Mouse (Mus musculus): ENCODE measurements around the gene Ubtd1. TPM values are rescaled to one million over a fixed set of nuclear protein-coding genes. Genes with fewer than 3 reads are reported as not detected.

The Ubtd1 gene
- total RNA-seq, 2 experiments from 2014 or later = 3.7 TPM

- ATAC-seq (replicated peaks; ENCODE audit: low FRiP score, poor library complexity, severe bottlenecking) = no peak
Observed at GRCm38 (mm10) chr19:42016840-42017239, 35.3 kb downstream of the Ubtd1 start.

GRCm38 (mm10) chr19:42017399-42018247 lies 36.1 kb downstream of the Ubtd1 start:
- no peak for ATAC-seq (replicated peaks; ENCODE audit: low FRiP score, poor library complexity, severe bottlenecking)

DNA sequence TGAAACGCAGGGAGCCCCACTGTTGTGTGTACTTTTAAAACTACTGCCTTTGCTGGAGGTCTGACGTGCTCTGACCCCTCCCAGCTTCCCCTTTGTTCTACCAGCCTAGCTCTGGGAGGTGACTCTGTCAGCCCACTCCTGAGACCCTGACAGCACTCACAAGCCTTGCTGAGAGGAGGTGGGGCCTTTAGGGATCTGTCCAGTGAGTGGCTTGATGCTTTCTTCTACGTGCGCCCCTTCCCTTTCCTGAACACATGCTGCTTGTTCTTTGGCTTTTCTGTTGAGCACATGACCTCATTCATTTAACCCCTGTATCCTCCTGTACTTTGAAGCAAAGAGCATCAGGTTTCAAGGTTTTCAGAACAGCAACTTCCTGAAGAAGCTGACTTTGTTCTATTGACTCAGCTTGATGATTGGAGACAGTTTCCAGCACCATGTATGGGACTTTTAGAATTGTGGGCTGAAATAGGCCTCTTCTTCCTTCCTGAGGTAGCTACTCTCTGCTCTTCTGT lies 37.5 kb downstream of the Ubtd1 start:
- ATAC-seq (replicated peaks; ENCODE audit: low FRiP score, poor library complexity, severe bottlenecking) = no peak

GRCm38 (mm10) chr19:42021681-42022541 lies 40.3 kb downstream of the Ubtd1 start:
- no peak for ATAC-seq (replicated peaks; ENCODE audit: low FRiP score, poor library complexity, severe bottlenecking)

DNA sequence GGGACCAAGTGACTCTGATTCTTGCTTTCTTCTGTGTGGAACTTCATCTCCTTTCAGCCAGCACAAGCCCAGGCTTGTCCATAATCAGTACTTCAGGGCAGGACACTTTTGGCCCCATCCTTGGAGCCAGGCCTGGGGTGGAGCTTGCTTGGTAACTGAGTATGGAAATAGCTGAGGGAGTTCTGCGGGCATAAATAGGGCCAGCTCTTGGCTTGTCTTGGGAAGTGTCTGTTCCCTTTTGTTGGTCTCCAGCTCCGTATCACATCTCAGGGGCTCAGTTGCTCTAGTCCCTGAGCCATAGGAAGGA lies 40.9 kb downstream of the Ubtd1 start:
- ATAC-seq (replicated peaks; ENCODE audit: low FRiP score, poor library complexity, severe bottlenecking) = no peak

DNA sequence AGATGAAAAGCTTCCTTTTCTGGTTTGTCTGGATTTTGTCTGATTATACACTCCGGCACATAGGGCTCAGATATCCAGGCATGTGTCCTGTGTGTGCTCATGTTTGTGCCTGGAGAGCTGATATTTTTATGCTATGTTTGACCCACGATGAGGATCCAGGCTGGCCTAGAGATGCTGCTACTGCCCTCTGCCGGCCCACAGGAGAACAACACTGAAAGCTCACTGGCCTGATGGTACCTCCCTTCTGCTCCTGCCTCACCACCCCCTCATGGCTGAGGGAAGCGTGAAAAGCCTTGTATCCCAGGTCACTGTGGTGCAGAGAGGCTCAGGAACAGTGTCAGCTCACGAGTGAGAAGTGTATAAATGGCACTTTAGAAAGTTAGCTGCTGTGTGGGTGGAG lies 44.6 kb downstream of the Ubtd1 start:
- peak; percentile 86 for ATAC-seq (replicated peaks; ENCODE audit: low FRiP score, poor library complexity, severe bottlenecking)

- no peak for ATAC-seq (replicated peaks; ENCODE audit: low FRiP score, poor library complexity, severe bottlenecking)
Observed at GRCm38 (mm10) chr19:42031112-42031511, 49.5 kb downstream of the Ubtd1 start.

DNA sequence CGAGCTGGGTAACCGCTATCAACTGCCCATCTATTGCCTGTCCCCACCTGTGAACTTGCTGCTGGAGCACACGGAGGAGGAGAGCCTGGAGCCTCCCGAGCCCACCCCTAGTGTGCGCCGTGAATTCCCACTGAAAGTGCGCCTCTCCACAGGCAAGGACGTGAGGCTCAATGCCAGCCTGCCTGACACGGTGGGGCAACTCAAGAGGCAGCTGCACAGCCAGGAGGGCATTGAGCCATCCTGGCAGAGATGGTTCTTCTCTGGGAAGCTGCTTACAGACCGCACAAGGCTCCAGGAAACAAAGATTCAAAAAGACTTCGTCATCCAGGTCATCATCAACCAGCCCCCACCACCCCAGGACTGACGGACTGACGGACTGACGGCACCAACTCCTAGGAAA lies 52.0 kb downstream of the Ubtd1 start:
- no peak for ATAC-seq (replicated peaks; ENCODE audit: low FRiP score, poor library complexity, severe bottlenecking)

GRCm38 (mm10) chr19:42034146-42034775 lies 52.7 kb downstream of the Ubtd1 start:
- ATAC-seq (replicated peaks; ENCODE audit: low FRiP score, poor library complexity, severe bottlenecking) = no peak

DNA sequence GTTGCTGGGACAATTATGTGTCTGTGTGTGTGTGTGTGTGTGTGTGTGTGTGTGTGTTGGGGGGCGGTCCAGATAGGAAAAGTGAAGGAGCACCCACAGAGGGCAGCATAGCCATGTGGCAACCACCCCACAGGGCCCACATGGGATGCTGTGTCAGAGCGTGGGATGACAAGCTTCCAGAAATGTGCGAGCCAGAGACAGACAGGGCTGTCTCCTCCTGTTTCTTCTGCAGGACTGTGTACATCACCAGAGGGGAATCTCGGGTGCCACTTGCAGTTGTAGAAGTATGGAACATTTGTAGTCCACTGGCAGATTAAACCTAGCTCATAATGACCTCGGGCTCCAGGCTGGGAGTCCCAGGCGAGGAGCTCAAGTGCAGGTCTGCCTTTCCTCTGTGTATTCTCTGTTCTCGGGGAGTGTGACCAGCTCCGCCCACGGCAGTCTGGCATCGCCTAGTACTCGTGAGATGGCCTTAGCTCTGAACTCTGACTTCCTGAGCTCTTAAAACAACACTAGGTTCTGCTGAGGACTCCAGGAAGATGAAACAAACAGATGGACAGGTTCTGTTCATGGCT lies 53.4 kb downstream of the Ubtd1 start:
- ATAC-seq (replicated peaks; ENCODE audit: low FRiP score, poor library complexity, severe bottlenecking) = no peak

GRCm38 (mm10) chr19:42035456-42036248 lies 54.1 kb downstream of the Ubtd1 start, which contains the start of gene Ankrd2:
Gene Ankrd2, plus strand, starts transcription at chr19:42036000.
- peak; percentile 66 for ATAC-seq (replicated peaks; ENCODE audit: low FRiP score, poor library complexity, severe bottlenecking)

DNA sequence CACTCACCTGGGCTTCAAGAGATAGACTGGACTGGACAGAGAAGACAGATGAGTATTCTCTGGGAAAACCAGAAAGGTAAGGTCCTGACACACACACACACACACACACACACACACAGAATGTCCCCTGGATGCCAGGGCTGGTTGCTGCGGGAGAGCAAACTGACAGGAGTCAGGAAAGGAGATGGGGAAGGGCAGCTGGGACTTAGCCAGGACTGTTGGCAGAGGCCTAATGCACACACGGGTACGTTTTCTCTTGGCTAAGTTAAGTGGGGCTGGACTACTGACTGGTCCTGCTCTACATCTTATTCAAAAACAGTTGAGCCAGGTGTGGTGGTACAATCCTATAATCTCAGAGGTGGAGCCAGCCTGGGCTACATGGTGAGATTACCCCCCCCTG lies 54.8 kb downstream of the Ubtd1 start:
- no peak for ATAC-seq (replicated peaks; ENCODE audit: low FRiP score, poor library complexity, severe bottlenecking)

- no peak for ATAC-seq (replicated peaks; ENCODE audit: low FRiP score, poor library complexity, severe bottlenecking)
Observed at GRCm38 (mm10) chr19:42037167-42037702, 55.7 kb downstream of the Ubtd1 start.

GRCm38 (mm10) chr19:42038310-42038709 lies 56.7 kb downstream of the Ubtd1 start:
- ATAC-seq (replicated peaks; ENCODE audit: low FRiP score, poor library complexity, severe bottlenecking) = no peak

DNA sequence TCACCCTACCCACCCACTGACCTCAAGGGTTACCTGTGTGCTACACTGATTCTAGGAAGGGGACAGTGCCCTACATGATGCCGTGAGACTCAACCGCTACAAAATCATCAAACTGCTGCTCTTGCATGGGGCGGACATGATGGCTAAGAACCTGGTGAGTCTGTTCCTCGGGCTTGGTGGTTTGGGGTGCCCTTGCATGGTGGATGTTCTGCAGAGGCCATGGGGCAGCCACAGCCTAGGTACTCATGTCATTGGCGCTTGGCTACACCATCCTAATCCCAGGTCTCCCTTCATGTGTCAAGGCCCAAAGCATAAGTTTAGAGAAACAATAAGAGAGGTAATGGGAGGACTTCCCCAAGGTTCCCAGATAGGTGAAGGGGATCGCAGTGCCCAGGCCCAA lies 62.4 kb downstream of the Ubtd1 start:
- ATAC-seq (replicated peaks; ENCODE audit: low FRiP score, poor library complexity, severe bottlenecking) = no peak

DNA sequence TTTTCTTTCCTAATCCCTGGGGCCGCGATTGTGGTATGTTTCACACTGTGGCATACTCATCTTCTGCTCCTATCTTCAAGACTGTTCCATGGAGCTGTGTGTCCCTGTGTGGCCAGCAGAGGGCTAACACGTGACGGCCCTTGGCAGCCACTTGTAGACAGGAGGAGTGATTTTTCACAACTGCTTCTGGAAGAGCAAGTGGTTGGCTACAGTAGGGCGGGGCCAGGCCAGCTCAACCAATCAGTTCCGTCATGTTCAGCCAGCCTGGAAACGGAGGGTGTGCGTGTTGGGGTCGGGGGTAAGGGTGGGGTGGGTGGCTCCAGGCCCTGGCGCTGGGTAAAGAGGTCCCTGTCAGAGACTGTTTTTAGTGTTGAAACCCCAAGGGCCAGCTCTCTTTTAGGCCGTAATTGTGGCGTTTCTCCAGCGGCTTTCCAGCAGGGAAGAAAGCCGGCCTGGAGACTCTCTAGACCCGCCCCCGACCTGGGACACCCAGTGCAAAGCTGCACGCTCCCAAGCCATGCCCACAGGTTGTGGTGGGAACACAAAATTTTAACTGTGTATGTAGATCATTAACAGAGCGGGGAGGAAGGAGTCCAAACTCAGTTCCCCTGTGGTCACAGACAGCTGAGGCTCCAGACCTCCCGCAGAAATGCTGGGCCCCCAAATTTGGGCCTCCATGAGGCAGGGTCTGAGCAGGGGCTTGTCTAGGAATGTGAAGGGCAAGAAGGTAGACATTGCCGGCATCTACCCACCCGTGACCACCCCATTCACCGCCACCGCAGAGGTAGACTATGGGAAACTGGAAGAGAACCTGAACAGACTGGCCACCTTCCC lies 63.9 kb downstream of the Ubtd1 start, which contains the start of gene Hoga1:
TSS of gene Hoga1 (plus strand) at position 342 of the 834 bp plus-strand sequence.
- 0 out of 2 replicates have a peak, but pooled peaks have one; percentile 37 for ATAC-seq (replicated peaks; ENCODE audit: low FRiP score, poor library complexity, severe bottlenecking)

- no peak for ATAC-seq (replicated peaks; ENCODE audit: low FRiP score, poor library complexity, severe bottlenecking)
Observed at GRCm38 (mm10) chr19:42050251-42050650, 68.7 kb downstream of the Ubtd1 start.

DNA sequence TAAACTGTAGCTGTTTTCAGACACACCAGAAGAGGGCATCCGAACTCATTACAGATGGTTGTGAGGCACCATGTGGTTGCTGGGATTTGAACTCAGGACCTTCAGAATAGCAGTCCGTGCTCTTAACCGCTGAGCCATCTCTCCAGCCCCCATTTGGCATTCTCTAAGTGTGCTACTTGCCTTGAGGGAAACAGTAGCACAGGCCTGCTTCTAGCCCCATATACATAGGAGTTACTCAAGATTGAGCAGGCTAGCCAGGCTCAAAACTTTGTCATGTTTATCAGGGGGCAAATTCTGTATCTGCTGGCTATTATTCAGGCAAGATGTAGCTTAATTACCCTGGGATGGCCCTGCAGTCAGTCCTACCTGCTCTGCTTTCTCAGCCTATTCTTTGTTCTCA lies 69.8 kb downstream of the Ubtd1 start:
- no peak for ATAC-seq (replicated peaks; ENCODE audit: low FRiP score, poor library complexity, severe bottlenecking)

Data from erythroblast, adult 5-6 weeks (primary cell).